Mouse (Mus musculus) left cerebral cortex, adult 2 months (tissue): ENCODE data around the gene Tmem184b. TPM values are rescaled to one million over a fixed set of nuclear protein-coding genes. Genes with fewer than 3 reads are reported as not detected.

Experiments
- DNase-seq, 2 experiments: peaks; one replicate each; pipeline ENCODE4 v3.0.0; 2021 to 2022; ENCODE audit warnings: low spot score in 2 of 2, mixed read lengths in 1 of 2; ENCODE audit errors: extremely low spot score in 1 of 2
- H3K27ac ChIP-seq: fragments of 200-600 bp; 2 replicates; pipeline ENCODE4 v1.8.1; 2022
- H3K4me3 ChIP-seq: fragments of 200-600 bp; 2 replicates; pipeline ENCODE4 v1.8.1; 2022
- CTCF ChIP-seq: fragments of 200-600 bp; IDR thresholded peaks from 2 replicates; pipeline ENCODE4 v1.8.1; 2022; ENCODE audit warnings: antibody characterized with exemption, mild to moderate bottlenecking, moderate library complexity
- intact Hi-C: fragments of 180-260 bp; cut with DNase I; formaldehyde crosslinking; loops from one replicate; pipeline ENCODE4 v1.15.1; 2025
- long read RNA-seq, 2 experiments: library from polyadenylated mRNA; stranded (forward); transcript quantifications; one replicate each; pipeline ENCODE4 v2.0.0; 2021; ENCODE audit warnings: borderline mapping rate in 2 of 2
- total RNA-seq, 2 experiments: library from RNA; stranded (reverse); gene quantifications; 2 replicates each; pipeline ENCODE4 v1.2.3; 2021

Gene Tmem184b
- total RNA-seq: 10 to 100 TPM; 73.7 to 82.2 TPM
- long read RNA-seq, experiment 1, transcript Tmem184b-201 (9 exons, 3,627 nt): minor isoform, 24 of 152 reads
- long read RNA-seq, experiment 1, transcript Tmem184b-204 (10 exons, 3,315 nt): major isoform, 86 of 152 reads
- long read RNA-seq, experiment 1, partial matches to known transcripts: 15 of 152 reads
- long read RNA-seq, experiment 1, other reads (novel, unspliced or antisense): 27 of 152 reads
- long read RNA-seq, experiment 2, transcript Tmem184b-201 (9 exons, 3,627 nt): minor isoform, 40 of 137 reads
- long read RNA-seq, experiment 2, transcript Tmem184b-204 (10 exons, 3,315 nt): major isoform, 64 of 137 reads
- long read RNA-seq, experiment 2, partial matches to known transcripts: 17 of 137 reads
- long read RNA-seq, experiment 2, other reads (novel, unspliced or antisense): 16 of 137 reads

GRCm38 (mm10) chr15:79402836-79403762, at the start of gene Tmem184b:
Tmem184b (minus strand) TSS chr15:79403569.
- intact Hi-C loops: loop anchor here (2.0 to 5.0 kb wide), 5 partner anchors 22 to 74 kb away; partner anchors contain the start of gene Pla2g6
- no peak for TF ChIP-seq CTCF
- Histone ChIP-seq H3K27ac (peak within 1 kb of the TSS; percentile 98), H3K4me3 (peak within 1 kb of the TSS; percentile 93)
- DNase-seq: peak; percentile 89 to 92

- TF ChIP-seq CTCF: no peak
- Histone ChIP-seq H3K27ac (no peak overlapping the region), H3K4me3 (no peak overlapping the region)
- intact Hi-C loops: no loop called here
- DNase-seq: no peak
Measured at GRCm38 (mm10) chr15:79448041-79448440, 44.7 kb upstream of the Tmem184b start.

- Histone ChIP-seq H3K4me3 (no peak overlapping the region), H3K27ac (no peak overlapping the region)
- TF ChIP-seq CTCF: no peak
- intact Hi-C loops: no loop called here
- no peak for DNase-seq
Measured at GRCm38 (mm10) chr15:79445786-79446654, 42.7 kb upstream of the Tmem184b start.

- H3K4me3 ChIP-seq: no peak overlapping the region
- DNase-seq: peak in 1 of 2 experiments; percentile 70
- TF ChIP-seq CTCF: no peak
- intact Hi-C loops: loop anchor here (2.0 kb wide), 1 partner anchor 61 kb away; the partner anchor contains the start of gene Kcnj4
- H3K27ac ChIP-seq: peak overlapping the region; percentile 57; the same call in 1 of the 2 replicates
Measured at GRCm38 (mm10) chr15:79443856-79444410, 40.6 kb upstream of the Tmem184b start.

- H3K27ac ChIP-seq: peak overlapping the region; percentile 97
- TF ChIP-seq CTCF: no peak
- DNase-seq: no peak
- no peak overlapping the region; the same call in 1 of the 2 replicates for H3K4me3 ChIP-seq
- intact Hi-C loops: loop anchor here (2.0 kb wide), 1 partner anchor 62 kb away; the partner anchor contains the start of gene Kcnj4
Measured at GRCm38 (mm10) chr15:79442961-79443518, 39.7 kb upstream of the Tmem184b start.

GRCm38 (mm10) chr15:79442257-79442611, 38.9 kb upstream of the Tmem184b start:
- intact Hi-C loops: loop anchor here (2.0 kb wide), 1 partner anchor 63 kb away; the partner anchor contains the start of gene Kcnj4
- Histone ChIP-seq H3K27ac (peak overlapping the region; percentile 97), H3K4me3 (peak overlapping the region; percentile 56)
- TF ChIP-seq CTCF: no peak
- no peak for DNase-seq

GRCm38 (mm10) chr15:79441331-79442256, 38.2 kb upstream of the Tmem184b start:
- peak; percentile 85 to 86 for DNase-seq
- no peak for TF ChIP-seq CTCF

GRCm38 (mm10) chr15:79440651-79441330, 37.4 kb upstream of the Tmem184b start:
- TF ChIP-seq CTCF: no peak
- intact Hi-C loops: loop anchor here (2.0 kb wide), 1 partner anchor 38 kb away; the partner anchor contains the start of gene Tmem184b
- DNase-seq: no peak
- Histone ChIP-seq H3K4me3 (peak overlapping the region; percentile 82), H3K27ac (peak overlapping the region; percentile 95)

More at GRCm38 (mm10) chr15:79441331-79442256, 38.2 kb upstream of the Tmem184b start:
- intact Hi-C loops: loop anchor here (2.0 kb wide), 2 partner anchors 39 to 63 kb away; partner anchors contain the start of genes Kcnj4 and Tmem184b
- H3K27ac ChIP-seq: peak overlapping the region; percentile 97
- H3K4me3 ChIP-seq: peak overlapping the region; percentile 82

- no peak for TF ChIP-seq CTCF
- Histone ChIP-seq H3K4me3 (peak overlapping the region; percentile 82), H3K27ac (peak overlapping the region; percentile 95)
- intact Hi-C loops: loop anchor here (2.0 kb wide), 1 partner anchor 37 kb away; the partner anchor contains the start of gene Tmem184b
- peak in 1 of 2 experiments; percentile 60 for DNase-seq
Measured at GRCm38 (mm10) chr15:79440223-79440622, 36.9 kb upstream of the Tmem184b start.
